Mouse (Mus musculus) forebrain, embryonic 10.5 days (tissue): Measurements from ENCODE around the gene Tmem262. TPM values are rescaled to one million over a fixed set of nuclear protein-coding genes. Genes with fewer than 3 reads are reported as not detected.

ENCODE experiments used
- DNase-seq: peaks from one replicate; pipeline ENCODE4 v3.0.0-alpha.2; 2017; ENCODE audit warnings: low spot score; ENCODE audit errors: extremely low spot score
- H3K27ac ChIP-seq: fragments of 300-500 bp; sonication (generic); 2 replicates; pipeline ENCODE4 v1.5.1; 2016; ENCODE audit warnings: mild to moderate bottlenecking
- H3K27me3 ChIP-seq: fragments of 300-500 bp; sonication (generic); 2 replicates; pipeline ENCODE4 v1.6.1; 2016; ENCODE audit warnings: mild to moderate bottlenecking; ENCODE audit not compliant: poor library complexity, severe bottlenecking
- H3K36me3 ChIP-seq: fragments of 300-500 bp; sonication (generic); replicated peaks from 2 replicates; pipeline ENCODE4 v1.6.1; 2016; ENCODE audit warnings: mild to moderate bottlenecking, moderate library complexity
- H3K4me1 ChIP-seq: fragments of 300-500 bp; sonication (generic); 2 replicates; pipeline ENCODE4 v1.6.1; 2016
- H3K4me3 ChIP-seq: fragments of 300-500 bp; sonication (generic); 2 replicates; pipeline ENCODE4 v1.5.1; 2016; ENCODE audit warnings: mild to moderate bottlenecking, moderate library complexity
- H3K9me3 ChIP-seq: fragments of 300-500 bp; sonication (generic); 2 replicates; pipeline ENCODE4 v1.6.1; 2016; ENCODE audit warnings: mild to moderate bottlenecking, moderate library complexity
- WGBS: fragments of 180-500 bp; shearing (Covaris S2); methylation state at CpG from one replicate; pipeline ENCODE4 v1.1.7; 2016; 5-methylcytosine and 5-hydroxymethylcytosine counted together
- polyA plus RNA-seq: library from polyadenylated mRNA; unstranded; fragments of >200 nt; fragmentation: Nextera tagmentation; extraction: Ambion mirVana; gene quantifications from 2 replicates; pipeline ENCODE4 v1.2.1, GENCODE M21; 2016

Gene Tmem262
- polyA plus RNA-seq, 1 experiment from 2014 or later = not detected

- peaks cover 48% of the 10 kb centered on the region for H3K36me3 ChIP-seq
- peak overlapping the region; percentile 70 for H3K4me3 ChIP-seq
- 46% methylated on average over 5 of the region's 5 CpGs for WGBS
- peak overlapping the region; percentile 89 for H3K27ac ChIP-seq
- H3K27me3 ChIP-seq = 0 out of 2 replicates have a peak, but pooled peaks cover 3% of the 10 kb centered on the region
- no peak for DNase-seq
- H3K9me3 ChIP-seq = no peaks in the 10 kb centered on the region
- peaks cover 51% of the 10 kb centered on the region for H3K4me1 ChIP-seq
Measured at GRCm38 (mm10) chr19:6066571-6066970, 13.3 kb upstream of the Tmem262 start.

DNA sequence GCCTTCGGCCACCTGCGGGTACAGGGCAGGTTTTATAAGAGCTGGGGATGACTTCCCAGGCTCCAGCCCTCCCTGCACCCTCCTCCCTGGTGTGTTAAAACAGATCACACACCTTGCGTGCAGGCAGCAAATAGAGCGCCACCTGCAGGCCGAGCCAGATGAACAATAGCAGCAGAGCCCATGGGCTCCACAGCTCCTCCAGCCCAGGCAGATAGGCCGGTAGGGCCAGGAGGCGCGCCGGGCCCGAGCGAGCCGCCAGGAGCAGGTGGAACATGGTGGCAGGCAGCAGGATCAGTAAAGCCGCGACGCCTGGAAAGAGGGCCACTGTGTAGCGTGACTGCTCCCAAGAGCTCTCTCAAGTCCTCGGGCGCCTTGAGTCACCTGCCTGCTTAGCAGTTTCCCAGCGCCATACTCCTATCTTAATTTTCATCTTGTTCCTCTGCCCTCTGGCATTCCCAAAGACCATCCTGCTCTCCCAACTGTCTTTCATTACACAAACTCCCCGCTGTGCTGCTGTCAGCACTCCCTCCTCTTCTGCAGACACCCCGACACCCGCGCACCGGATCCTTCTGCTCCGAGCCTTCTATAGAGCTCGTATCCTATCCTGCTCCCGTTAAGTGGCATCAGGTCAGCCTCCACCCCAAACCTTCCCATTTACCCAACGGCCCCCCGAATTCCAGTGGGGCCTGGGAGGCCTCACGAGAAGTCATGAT lies 12.7 kb upstream of the Tmem262 start:
- Histone ChIP-seq H3K4me1 (peaks cover 45% of the 10 kb centered on the region), H3K27me3 (0 out of 2 replicates have a peak, but pooled peaks cover 3% of the 10 kb centered on the region), H3K27ac (peak overlapping the region; percentile 89), H3K36me3 (peaks cover 51% of the 10 kb centered on the region), H3K4me3 (peak overlapping the region; percentile 70), H3K9me3 (no peaks in the 10 kb centered on the region)
- DNase-seq = peak; percentile 86
- whole genome bisulfite sequencing = under 1% methylated on average over 30 of the region's 30 CpGs

DNA sequence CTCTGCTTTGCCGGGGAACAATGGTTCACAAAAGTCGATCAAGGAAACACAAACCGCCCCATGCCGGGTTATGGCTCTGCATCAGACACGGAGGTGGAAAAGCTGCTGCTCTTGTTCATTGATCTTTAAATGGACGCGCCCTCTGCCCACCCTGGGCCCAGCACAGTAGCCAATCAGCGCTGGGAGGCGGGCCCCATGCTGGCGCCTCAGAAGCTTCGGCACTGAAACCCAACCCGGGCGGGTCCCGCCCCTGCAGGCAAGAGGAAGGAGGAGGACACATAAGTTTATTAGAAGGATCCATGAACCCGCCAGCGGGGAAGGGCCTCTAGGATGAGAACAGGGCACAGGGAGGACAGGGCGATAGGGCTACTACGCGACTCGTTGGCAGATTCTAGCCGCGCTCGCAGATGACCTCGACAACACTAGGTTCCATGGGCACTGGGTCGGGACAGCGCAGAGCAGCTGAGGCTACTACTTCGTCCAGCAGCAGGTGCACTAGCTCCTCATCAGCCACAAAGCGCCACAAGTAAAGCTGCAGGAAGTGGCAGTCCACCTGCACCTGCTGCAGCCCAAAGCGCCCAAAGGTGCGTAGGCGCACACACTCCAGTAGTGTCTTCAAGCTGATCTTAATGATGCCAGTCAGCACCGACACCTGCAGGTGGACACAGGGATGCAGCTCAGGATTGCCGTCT lies 12.0 kb upstream of the Tmem262 start, which contains the start of gene Tm7sf2:
Gene Tm7sf2, minus strand, starts transcription at position 650 of the 692 bp plus-strand sequence.
- WGBS = 8% methylated on average over 33 of the region's 33 CpGs
- peaks cover 38% of the 10 kb centered on the region for H3K4me1 ChIP-seq

GRCm38 (mm10) chr19:6068951-6069350 lies 10.9 kb upstream of the Tmem262 start:
- Histone ChIP-seq H3K9me3 (no peaks in the 10 kb centered on the region), H3K27me3 (0 out of 2 replicates have a peak, but pooled peaks cover 3% of the 10 kb centered on the region), H3K27ac (0 out of 2 replicates have a peak overlapping the region, but pooled peaks have one; percentile 30), H3K4me3 (peak overlapping the region; percentile 12; the same call in 1 of the 2 replicates), H3K4me1 (peaks cover 34% of the 10 kb centered on the region), H3K36me3 (peaks cover 52% of the 10 kb centered on the region)
- no peak for DNase-seq
- WGBS = 79% methylated on average over 4 of the region's 4 CpGs

More for the DNA sequence above, 12.0 kb upstream of the Tmem262 start, which contains the start of gene Tm7sf2:
- DNase-seq = peak; percentile 92
- Histone ChIP-seq H3K27me3 (0 out of 2 replicates have a peak, but pooled peaks cover 3% of the 10 kb centered on the region), H3K9me3 (no peaks in the 10 kb centered on the region), H3K27ac (peak within 1 kb of the TSS; percentile 89), H3K36me3 (peaks cover 53% of the 10 kb centered on the region), H3K4me3 (peak within 1 kb of the TSS; percentile 70)

DNA sequence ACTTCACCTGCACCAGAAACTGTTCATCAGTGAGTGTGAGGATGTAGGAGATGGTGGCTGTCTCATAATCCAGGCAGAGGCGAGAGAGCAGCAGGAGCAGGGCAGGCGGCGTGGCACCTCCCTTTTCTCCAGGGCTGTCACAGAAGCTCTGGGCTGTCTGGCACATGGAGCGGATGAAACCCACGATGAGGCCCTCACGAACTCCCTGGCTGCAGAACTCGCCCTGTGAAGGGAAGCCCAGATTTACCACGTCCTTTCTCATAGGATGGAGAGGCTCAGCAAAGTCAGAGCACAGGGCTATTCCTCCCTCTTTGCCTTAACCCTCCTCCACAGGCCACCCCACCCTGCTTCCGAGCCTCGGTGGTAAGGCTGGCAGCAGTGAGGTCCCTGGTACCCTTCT lies 10.0 kb upstream of the Tmem262 start:
- Histone ChIP-seq H3K4me3 (no peak overlapping the region), H3K27ac (no peak overlapping the region), H3K4me1 (peaks cover 34% of the 10 kb centered on the region), H3K27me3 (0 out of 2 replicates have a peak, but pooled peaks cover 3% of the 10 kb centered on the region), H3K36me3 (peaks cover 56% of the 10 kb centered on the region), H3K9me3 (no peaks in the 10 kb centered on the region)
- WGBS = 92% methylated on average over 10 of the region's 10 CpGs
- no peak for DNase-seq

DNA sequence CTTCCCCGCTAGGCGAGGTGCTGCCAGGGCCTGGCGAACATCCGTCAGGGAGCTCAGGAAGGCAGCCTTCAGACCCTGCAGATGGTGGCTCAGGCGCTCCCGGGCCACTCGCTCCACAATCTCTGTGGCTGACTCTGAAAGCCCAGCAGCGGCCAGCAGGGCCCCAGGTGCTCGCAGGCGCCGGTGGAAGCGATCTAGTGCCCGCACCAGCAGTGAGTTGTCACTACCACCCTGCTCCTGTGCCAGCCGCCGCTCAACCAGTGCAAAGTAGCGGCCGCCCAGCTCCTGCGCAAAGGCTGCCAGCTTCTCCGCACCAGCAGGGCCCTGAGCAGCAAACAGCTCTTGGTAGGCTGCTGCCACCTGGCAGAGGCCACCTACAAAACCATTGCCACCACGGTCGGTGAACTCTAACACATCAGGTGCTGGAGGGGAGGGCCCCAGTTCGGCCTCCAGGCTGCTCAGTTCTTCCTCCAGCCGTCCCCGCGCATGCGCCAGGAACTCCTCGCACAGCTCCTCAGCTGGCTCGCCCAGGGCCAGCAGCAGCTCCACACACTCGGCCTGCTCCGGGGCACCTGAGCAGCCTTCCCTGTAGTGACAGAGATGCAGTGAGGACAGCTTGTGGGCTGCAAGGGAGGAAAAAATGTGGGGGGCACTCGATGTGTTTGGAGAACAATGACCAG lies 9.1 kb upstream of the Tmem262 start:
- 96% methylated on average over 31 of the region's 31 CpGs for WGBS
- no peaks in the 10 kb centered on the region for H3K9me3 ChIP-seq
- H3K27me3 ChIP-seq = 0 out of 2 replicates have a peak, but pooled peaks cover 3% of the 10 kb centered on the region
- H3K4me1 ChIP-seq = peaks cover 32% of the 10 kb centered on the region
- DNase-seq = no peak
- H3K4me3 ChIP-seq = peak overlapping the region; percentile 5; the same call in 1 of the 2 replicates
- H3K36me3 ChIP-seq = peaks cover 63% of the 10 kb centered on the region
- no peak overlapping the region for H3K27ac ChIP-seq

DNA sequence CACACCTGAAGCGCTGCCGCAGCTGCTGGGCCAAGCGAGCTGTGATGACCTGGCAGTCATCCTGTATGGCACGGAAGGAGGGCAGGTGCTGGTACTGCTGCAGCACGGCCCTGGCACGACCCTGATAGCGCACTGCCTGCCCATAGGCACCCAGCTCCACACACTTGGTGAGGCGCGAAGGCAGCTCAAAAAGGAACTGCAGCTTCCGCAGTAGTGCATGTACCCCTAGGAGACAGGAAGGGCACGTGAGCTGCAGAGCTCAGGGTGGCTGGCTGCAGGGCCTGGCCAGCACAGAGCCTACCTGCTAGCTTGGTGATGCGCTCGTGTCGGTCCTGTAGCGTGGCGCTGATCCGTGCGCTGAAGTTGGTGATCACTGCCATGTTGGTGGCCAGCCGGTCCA lies 8.6 kb upstream of the Tmem262 start:
- no peak overlapping the region for H3K27ac ChIP-seq
- no peaks in the 10 kb centered on the region for H3K9me3 ChIP-seq
- DNase-seq = no peak
- peaks cover 32% of the 10 kb centered on the region for H3K4me1 ChIP-seq
- 0 out of 2 replicates have a peak, but pooled peaks cover 3% of the 10 kb centered on the region for H3K27me3 ChIP-seq
- 93% methylated on average over 19 of the region's 19 CpGs for WGBS
- H3K36me3 ChIP-seq = peaks cover 63% of the 10 kb centered on the region
- H3K4me3 ChIP-seq = no peak overlapping the region

GRCm38 (mm10) chr19:6073889-6074288 lies 5.9 kb upstream of the Tmem262 start:
- Histone ChIP-seq H3K27ac (no peak overlapping the region), H3K36me3 (peaks cover 57% of the 10 kb centered on the region), H3K4me3 (no peak overlapping the region), H3K27me3 (0 out of 2 replicates have a peak, but pooled peaks cover 1% of the 10 kb centered on the region), H3K4me1 (peaks cover 20% of the 10 kb centered on the region), H3K9me3 (no peaks in the 10 kb centered on the region)
- WGBS = 86% methylated on average over 5 of the region's 5 CpGs
- no peak for DNase-seq

GRCm38 (mm10) chr19:6076564-6077393 lies 3.1 kb upstream of the Tmem262 start, which contains the start of gene Vps51:
Vps51 (minus strand) TSS chr19:6077231.
- peaks cover 50% of the 10 kb centered on the region for H3K36me3 ChIP-seq
- WGBS = 2% methylated on average over 33 of the region's 33 CpGs

GRCm38 (mm10) chr19:6082156-6082555 lies 2.3 kb downstream of the Tmem262 start, which contains the start of gene Gm28374:
Gm28374 (minus strand) TSS chr19:6082256.
- Histone ChIP-seq H3K4me3 (peak within 1 kb of the TSS; percentile 10; the same call in 1 of the 2 replicates), H3K27ac (no peak within 1 kb of the TSS), H3K4me1 (peaks cover 32% of the 10 kb centered on the region), H3K9me3 (no peaks in the 10 kb centered on the region), H3K27me3 (no peaks in the 10 kb centered on the region), H3K36me3 (peaks cover 47% of the 10 kb centered on the region)
- DNase-seq = no peak
- 91% methylated on average over 9 of the region's 9 CpGs for whole genome bisulfite sequencing

More at GRCm38 (mm10) chr19:6076564-6077393, 3.1 kb upstream of the Tmem262 start, which contains the start of gene Vps51:
- peaks cover 18% of the 10 kb centered on the region for H3K4me1 ChIP-seq
- H3K4me3 ChIP-seq = peak within 1 kb of the TSS; percentile 76
- no peaks in the 10 kb centered on the region for H3K9me3 ChIP-seq
- H3K27me3 ChIP-seq = no peaks in the 10 kb centered on the region
- peak; percentile 83 for DNase-seq
- peak within 1 kb of the TSS; percentile 94 for H3K27ac ChIP-seq

GRCm38 (mm10) chr19:6084478-6085248 lies 4.8 kb downstream of the Tmem262 start, which contains the start of the genes Zfpl1 and Cdca5:
Zfpl1 (minus strand) TSS chr19:6084956.
Cdca5 (plus strand) TSS chr19:6084983.
- Histone ChIP-seq H3K36me3 (peaks cover 70% of the 10 kb centered on the region), H3K4me3 (peak within 1 kb of the TSS; percentile 89), H3K27ac (peak within 1 kb of the TSS; percentile 91), H3K9me3 (no peaks in the 10 kb centered on the region), H3K4me1 (peaks cover 23% of the 10 kb centered on the region), H3K27me3 (no peaks in the 10 kb centered on the region)
- DNase-seq = peak; percentile 98
- WGBS = under 1% methylated on average over 58 of the region's 58 CpGs
